Mouse (Mus musculus) T-cell, adult 66 days (primary cell): Measurements from ENCODE around the gene Pkig. TPM values are rescaled to one million over a fixed set of nuclear protein-coding genes. Genes with fewer than 3 reads are reported as not detected.

ENCODE experiments used
- total RNA-seq, 2 experiments: library from RNA; stranded (reverse); gene quantifications; 3 replicates in 1 of 2; 4 replicates in 1 of 2; pipeline ENCODE4 v1.2.4; 2023

Pkig gene
- total RNA-seq = 10 to 100 TPM; 21.8 to 24.7 TPM

DNA sequence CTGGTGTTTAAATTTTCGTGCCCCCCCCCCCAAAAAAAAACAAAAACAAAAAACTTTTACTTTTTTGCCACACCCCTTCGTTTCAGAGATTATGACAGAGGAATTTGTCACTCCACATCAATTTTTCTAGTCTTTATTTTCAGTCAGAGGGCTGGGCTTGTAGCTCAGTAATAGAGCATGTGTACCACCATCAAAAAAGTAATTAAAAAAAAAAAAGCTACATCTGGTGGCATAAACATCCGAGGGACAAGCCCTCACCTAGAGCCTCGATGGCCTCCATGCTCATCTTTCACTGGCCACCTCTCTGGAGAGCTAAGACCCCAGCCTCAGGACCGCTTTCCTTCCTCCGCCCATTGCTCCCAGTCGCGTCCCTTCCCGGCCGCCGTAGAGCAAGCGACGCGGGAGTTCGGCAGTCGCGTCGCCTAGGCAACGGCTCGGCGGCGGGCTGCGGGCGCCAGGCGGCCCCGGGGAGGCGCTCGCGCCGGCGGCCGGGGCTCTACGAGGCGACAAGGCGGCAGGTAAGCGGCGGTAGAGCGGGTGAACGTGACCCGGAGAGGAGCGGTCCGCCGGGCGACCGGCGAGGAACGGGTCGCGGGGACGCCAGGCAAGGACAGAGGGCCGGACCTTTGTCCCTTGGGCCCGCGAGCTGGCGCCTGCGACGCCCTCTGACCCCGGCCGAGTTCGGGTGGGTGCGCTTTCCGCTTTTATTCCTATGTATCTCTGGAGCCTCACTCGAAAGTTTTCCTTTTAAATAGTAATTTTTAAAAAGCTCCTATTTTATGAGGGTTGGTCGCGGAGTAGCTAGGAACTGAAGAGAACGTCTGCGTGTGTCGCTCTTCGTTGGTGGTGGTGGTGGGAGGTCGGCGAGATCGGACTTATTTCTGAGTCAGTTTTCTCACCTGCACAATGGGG, at the start of gene Pkig:
TSS of gene Pkig (plus strand) at position 412 of the 912 bp plus-strand sequence.

GRCm38 (mm10) chr2:163644575-163645385, 13.4 kb upstream of the Pkig start, which contains the start of gene Serinc3:
Gene Serinc3, minus strand, starts transcription at chr2:163645131.

GRCm38 (mm10) chr2:163749647-163750611, 91.7 kb downstream of the Pkig start, which contains the start of gene Ada:
Gene Ada, minus strand, starts transcription at chr2:163750239.

Other genes with a start within 250 kb of the Pkig start
- gene Oser1, start 233.7 kb upstream of the Pkig start, total RNA-seq = 100 to 1,000 TPM; 130 to 164 TPM
- gene Gdap1l1, start 219.9 kb upstream of the Pkig start, total RNA-seq = not detected
- gene Fitm2, start 185.8 kb upstream of the Pkig start, total RNA-seq = 1 to 10 TPM; 5.8 to 6.1 TPM
- gene R3hdml, start 166.1 kb upstream of the Pkig start, total RNA-seq = not detected
- not detected for gene Hnf4a, start 151.6 kb upstream of the Pkig start, total RNA-seq
- 10 to 100 TPM; 60.4 to 65.1 TPM for gene Ttpal, start 56.1 kb upstream of the Pkig start, total RNA-seq
- gene Serinc3, start 13.3 kb upstream of the Pkig start, total RNA-seq = 100 to 1,000 TPM; 635 to 716 TPM
- gene Ada, start 91.9 kb downstream of the Pkig start, total RNA-seq = 10 to 100 TPM; 11.4 to 15.4 TPM
- gene Ccn5, start 162.5 kb downstream of the Pkig start, total RNA-seq = not detected
- not detected for gene Kcnk15, start 195.3 kb downstream of the Pkig start, total RNA-seq